Mouse (Mus musculus) liver, postnatal 0 days (tissue): ENCODE measurements around the gene Esrrg.

Experiments
- CTCF ChIP-seq: sonication (generic); IDR thresholded peaks from 2 replicates; pipeline ENCODE4 v1.5.1; 2016; ENCODE audit warnings: antibody characterized with exemption, low read depth
- EP300 ChIP-seq: IDR thresholded peaks from 2 replicates; pipeline ENCODE4 v1.6.1; 2016; ENCODE audit warnings: antibody characterized with exemption, low read depth, mild to moderate bottlenecking

DNA sequence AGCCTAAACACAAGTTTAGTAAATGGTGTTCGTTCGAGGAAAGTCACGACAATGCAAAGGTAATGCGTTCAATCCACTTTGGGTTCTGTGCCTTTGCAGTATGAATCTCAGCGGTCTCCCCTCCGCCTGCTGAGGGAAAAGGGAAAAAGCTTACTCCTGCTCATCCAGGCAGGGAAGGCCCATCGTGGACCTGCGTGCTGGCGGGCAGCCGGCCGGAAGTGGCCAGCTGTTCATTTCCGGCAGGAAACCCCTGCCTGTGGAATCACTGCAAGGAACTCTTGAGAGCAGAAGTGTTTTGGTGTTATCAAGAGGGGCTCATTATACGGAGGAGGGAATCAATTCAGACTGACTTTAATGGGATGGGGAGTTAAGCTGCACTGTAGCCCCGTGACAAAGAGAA, 127.9 kb downstream of the Esrrg start:
- TF ChIP-seq CTCF, result no peak
- TF ChIP-seq EP300, result no peak
